ENCODE assay signal across 17 mouse cellular contexts in the genomic region with DNA sequence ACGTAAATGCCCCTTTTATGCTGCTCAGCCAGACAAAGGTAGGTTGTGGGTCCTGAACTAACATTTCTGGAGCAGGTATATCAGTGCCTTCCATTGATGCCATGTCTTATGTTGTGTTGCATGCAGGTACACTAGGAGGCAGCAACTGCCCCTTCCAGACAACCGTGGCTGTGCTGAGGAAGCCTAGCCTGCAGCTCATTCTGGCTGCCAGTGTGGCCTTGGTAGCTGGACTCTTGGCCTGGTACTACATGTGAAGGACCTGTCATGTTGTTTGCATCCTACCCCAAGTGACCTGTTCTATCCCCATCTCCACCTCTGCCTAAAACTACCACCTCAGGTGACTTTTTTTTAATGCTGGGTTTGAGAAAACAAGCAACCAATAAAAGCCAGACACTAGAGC. TPM values are rescaled to one million over a fixed set of nuclear protein-coding genes. Genes with fewer than 3 reads are reported as not detected.
DNase-seq lines count a peak whose midpoint lies in the region; ATAC-seq and TF ChIP-seq lines count a peak whose summit lies in the region.
"Had no signal": no experiment of that assay in that cellular context is flagged by ENCODE, and none has a peak within 500 bp of the region (broad histone marks: within the 10 kb centered on the region; RNA-seq: fewer than 3 reads in every experiment).

No protein-coding gene starts in this region.

- ATAC-seq in intestine, postnatal 0 days: peak; percentile 20; the same call in 1 of the 2 replicates
- ATAC-seq in intestine, embryonic 15.5 days: no peak
- peak; percentile 47 for ATAC-seq in liver, postnatal 0 days
- ATAC-seq in liver, embryonic 11.5 days (replicated peaks; ENCODE audit: low FRiP score): no peak
- ATAC-seq: forebrain, embryonic 14.5 days had no signal

- no peak for TF ChIP-seq EP300 in liver, postnatal 0 days (IDR thresholded peaks at IDR 0.05; ENCODE audit: low read depth)

- WGBS in intestine, postnatal 0 days: 78% methylated on average over 2 of the region's 2 CpGs
- WGBS in intestine, embryonic 15.5 days: 94% methylated on average over 2 of the region's 2 CpGs
- 69% methylated on average over 2 of the region's 2 CpGs for WGBS in liver, postnatal 0 days (ENCODE audit: insufficient replicate concordance)
- 85% methylated on average over 2 of the region's 2 CpGs for WGBS in liver, embryonic 11.5 days

- H3K9ac ChIP-seq in intestine, postnatal 0 days (ENCODE audit: low read depth, low read length): no peak overlapping the region
- no peak overlapping the region for H3K9ac ChIP-seq in intestine, embryonic 15.5 days
- no peak overlapping the region for H3K9ac ChIP-seq in liver, postnatal 0 days (replicated peaks)
- no peak overlapping the region for H3K9ac ChIP-seq in liver, embryonic 11.5 days (ENCODE audit: low read depth, low read length)
- H3K9ac ChIP-seq: embryonic facial prominence, embryonic 15.5 days; heart, embryonic 12.5 days; hindbrain, embryonic 15.5 days had no signal

- H3K27me3 ChIP-seq in intestine, postnatal 0 days (replicated peaks; ENCODE audit: control insufficient read depth, insufficient read depth, low read length): no peaks in the 10 kb centered on the region
- H3K27me3 ChIP-seq in intestine, embryonic 15.5 days (replicated peaks): no peaks in the 10 kb centered on the region
- H3K27me3 ChIP-seq in liver, postnatal 0 days (ENCODE audit: insufficient read depth, low read length): no peaks in the 10 kb centered on the region
- H3K27me3 ChIP-seq in liver, embryonic 11.5 days (replicated peaks; ENCODE audit: control insufficient read depth, insufficient read depth, low read length): no peaks in the 10 kb centered on the region
- H3K27me3 ChIP-seq: embryonic facial prominence, embryonic 15.5 days; heart, embryonic 12.5 days; hindbrain, embryonic 15.5 days had no signal

- peaks cover 72% of the 10 kb centered on the region for H3K36me3 ChIP-seq in intestine, postnatal 0 days (ENCODE audit: control insufficient read depth, insufficient read depth)
- H3K36me3 ChIP-seq in intestine, embryonic 15.5 days: peaks cover 42% of the 10 kb centered on the region
- H3K36me3 ChIP-seq in liver, postnatal 0 days (replicated peaks; ENCODE audit: insufficient read depth, low read length): peaks cover 69% of the 10 kb centered on the region
- peaks cover 31% of the 10 kb centered on the region for H3K36me3 ChIP-seq in liver, embryonic 11.5 days (ENCODE audit: control insufficient read depth, insufficient read depth, low read length)

- H3K4me3 ChIP-seq in intestine, postnatal 0 days (ENCODE audit: low read depth, low read length): no peak overlapping the region
- no peak overlapping the region for H3K4me3 ChIP-seq in intestine, embryonic 15.5 days (replicated peaks)
- H3K4me3 ChIP-seq in liver, postnatal 0 days (ENCODE audit: low read depth, low read length): no peak overlapping the region
- H3K4me3 ChIP-seq in liver, embryonic 11.5 days (ENCODE audit: low read depth, low read length): no peak overlapping the region
- no peak overlapping the region for H3K4me3 ChIP-seq in cortical plate, adult 2 months (ENCODE audit: insufficient read depth, low read length)
- H3K4me3 ChIP-seq: embryonic facial prominence, embryonic 15.5 days; erythroblast, embryonic 14.5 days; forebrain, embryonic 10.5 days; heart, embryonic 12.5 days; hindbrain, embryonic 15.5 days had no signal

- peak; percentile 47 for TF ChIP-seq CTCF in intestine, postnatal 0 days (IDR thresholded peaks at IDR 0.05; ENCODE audit: low read depth)
- TF ChIP-seq CTCF in liver, postnatal 0 days (IDR thresholded peaks at IDR 0.05; ENCODE audit: low read depth): peak; percentile 24; the same call in 1 of the 2 replicates
- 0 out of 2 replicates have a peak, but pooled peaks have one; percentile 0 for TF ChIP-seq CTCF in cortical plate, adult 2 months (IDR thresholded peaks at IDR 0.05; ENCODE audit: extremely low read depth, insufficient read depth, low read length)

- no peak overlapping the region for H3K4me2 ChIP-seq in intestine, postnatal 0 days (replicated peaks; ENCODE audit: low read depth)
- no peak overlapping the region for H3K4me2 ChIP-seq in intestine, embryonic 15.5 days (replicated peaks)
- no peak overlapping the region for H3K4me2 ChIP-seq in liver, postnatal 0 days (ENCODE audit: low read depth, low read length)
- H3K4me2 ChIP-seq in liver, embryonic 11.5 days: no peak overlapping the region
- H3K4me2 ChIP-seq: embryonic facial prominence, embryonic 15.5 days; heart, embryonic 12.5 days; hindbrain, embryonic 15.5 days had no signal

- TF ChIP-seq POLR2A in cortical plate, adult 2 months (IDR thresholded peaks at IDR 0.05; ENCODE audit: extremely low read depth, insufficient read depth, low read length): no peak

- no peak overlapping the region for H3K27ac ChIP-seq in intestine, postnatal 0 days (ENCODE audit: low read depth, low read length)
- H3K27ac ChIP-seq in intestine, embryonic 15.5 days: no peak overlapping the region
- peak overlapping the region; percentile 34; the same call in 1 of the 2 replicates for H3K27ac ChIP-seq in liver, postnatal 0 days (ENCODE audit: low read depth)
- no peak overlapping the region for H3K27ac ChIP-seq in liver, embryonic 11.5 days (ENCODE audit: low read depth, low read length)
- H3K27ac ChIP-seq in cortical plate, adult 2 months (ENCODE audit: insufficient read depth, low read length): no peak overlapping the region
- H3K27ac ChIP-seq: embryonic facial prominence, embryonic 15.5 days; forebrain, embryonic 10.5 days; hindbrain, embryonic 15.5 days had no signal

- no peak for DNase-seq in liver, postnatal 0 days
- no peak for DNase-seq in liver, embryonic 11.5 days (ENCODE audit: low spot score)
- no peak for DNase-seq in cerebellum, adult 8-10 months
- DNase-seq: adrenal gland, adult 2 months; adrenal gland, postnatal 25 days; cerebellum, adult 18-20 months; embryo, embryonic 11 days; heart, postnatal 36 days had no signal

- H3K4me1 ChIP-seq in intestine, postnatal 0 days (replicated peaks; ENCODE audit: control insufficient read depth, insufficient read depth, low read length): no peaks in the 10 kb centered on the region
- no peaks in the 10 kb centered on the region for H3K4me1 ChIP-seq in intestine, embryonic 15.5 days (replicated peaks)
- H3K4me1 ChIP-seq in liver, postnatal 0 days (ENCODE audit: insufficient read depth): no peaks in the 10 kb centered on the region
- H3K4me1 ChIP-seq in liver, embryonic 11.5 days (replicated peaks; ENCODE audit: control insufficient read depth, insufficient read depth, low read length): no peaks in the 10 kb centered on the region
- H3K4me1 ChIP-seq in cortical plate, adult 2 months (ENCODE audit: control insufficient read depth, insufficient read depth, low read length): no peaks in the 10 kb centered on the region
- H3K4me1 ChIP-seq: embryonic facial prominence, embryonic 15.5 days; forebrain, embryonic 10.5 days; hindbrain, embryonic 15.5 days had no signal

- no peaks in the 10 kb centered on the region for H3K9me3 ChIP-seq in intestine, postnatal 0 days (ENCODE audit: control insufficient read depth)
- no peaks in the 10 kb centered on the region for H3K9me3 ChIP-seq in intestine, embryonic 15.5 days
- no peaks in the 10 kb centered on the region for H3K9me3 ChIP-seq in liver, postnatal 0 days (ENCODE audit: low read length)
- no peaks in the 10 kb centered on the region for H3K9me3 ChIP-seq in liver, embryonic 11.5 days (ENCODE audit: control insufficient read depth, low read length)
- H3K9me3 ChIP-seq: embryonic facial prominence, embryonic 15.5 days; forebrain, embryonic 10.5 days; heart, embryonic 12.5 days; hindbrain, embryonic 15.5 days had no signal

RNA-seq across cellular contexts. Expression of gene Cdip1, which starts 24.2 kb away (rescaled TPM):
- polyA plus RNA-seq in intestine, postnatal 0 days (2015; fragmentation: Nextera tagmentation; extraction: Ambion mirVana): 68.0 and 75.2 TPM in 2 replicates
- polyA plus RNA-seq in intestine, embryonic 15.5 days (2015; fragmentation: Nextera tagmentation; extraction: Ambion mirVana): 83.1 and 88.3 TPM in 2 replicates
- polyA plus RNA-seq in liver, postnatal 0 days (2015; fragmentation: Nextera tagmentation; extraction: Ambion mirVana): 46.8 and 50.3 TPM in 2 replicates
- 49.4 and 49.8 TPM in 2 replicates for polyA plus RNA-seq in liver, embryonic 11.5 days (2014; fragmentation: Nextera tagmentation; extraction: Ambion mirVana)
- 203 and 214 TPM in 2 replicates for polyA plus RNA-seq in cortical plate, adult 2 months (2012; rRNA removed)

RNA-seq across cellular contexts. Expression of gene Hmox2, which starts 39.7 kb away (rescaled TPM):
- polyA plus RNA-seq in intestine, postnatal 0 days (2015; fragmentation: Nextera tagmentation; extraction: Ambion mirVana): 63.1 and 64.3 TPM in 2 replicates
- 90.4 and 91.7 TPM in 2 replicates for polyA plus RNA-seq in intestine, embryonic 15.5 days (2015; fragmentation: Nextera tagmentation; extraction: Ambion mirVana)
- polyA plus RNA-seq in liver, postnatal 0 days (2015; fragmentation: Nextera tagmentation; extraction: Ambion mirVana): 56.8 and 57.7 TPM in 2 replicates
- polyA plus RNA-seq in liver, embryonic 11.5 days (2014; fragmentation: Nextera tagmentation; extraction: Ambion mirVana): 66.8 and 75.9 TPM in 2 replicates
- 108 TPM in 2 replicates for polyA plus RNA-seq in cortical plate, adult 2 months (2012; rRNA removed)

RNA-seq across cellular contexts. Expression of gene Nmral1, which starts 46.7 kb away (rescaled TPM):
- polyA plus RNA-seq in intestine, postnatal 0 days (2015; fragmentation: Nextera tagmentation; extraction: Ambion mirVana): 10.2 and 11.6 TPM in 2 replicates
- 48.5 and 50.7 TPM in 2 replicates for polyA plus RNA-seq in intestine, embryonic 15.5 days (2015; fragmentation: Nextera tagmentation; extraction: Ambion mirVana)
- polyA plus RNA-seq in liver, postnatal 0 days (2015; fragmentation: Nextera tagmentation; extraction: Ambion mirVana): 20.4 and 24.1 TPM in 2 replicates
- polyA plus RNA-seq in liver, embryonic 11.5 days (2014; fragmentation: Nextera tagmentation; extraction: Ambion mirVana): 85.6 and 92.2 TPM in 2 replicates
- 25.5 and 25.7 TPM in 2 replicates for polyA plus RNA-seq in cortical plate, adult 2 months (2012; rRNA removed)

Comparison
In these comparisons a context has a peak if more than half of its experiments do, and no peak if none do; other contexts are left out.
1. ATAC-seq: peak in intestine, postnatal 0 days (single experiment) and liver, postnatal 0 days (single experiment); none in intestine, embryonic 15.5 days (single experiment) and liver, embryonic 11.5 days (single experiment).
2. Peak in every context shown above with its lines, with median percentiles within 50 percentile points of each other: CTCF ChIP-seq.